Mouse (Mus musculus) forebrain, embryonic 15.5 days (tissue): ENCODE measurements at regions not wholly inside any gene's neighbourhood (a gene's known extent, or its start where the extent isn't known, plus 50 kb on each side); places are given as distances from the start of the nearest gene placed in this dataset.

Experiments used
- ATAC-seq: fragments of 200-750 bp; cut with Nextera tagmentation; replicated peaks from 2 replicates; pipeline ENCODE4 v1.8.0; 2017; ENCODE audit warnings: mild to moderate bottlenecking, moderate TSS enrichment, moderate library complexity
- H3K27ac ChIP-seq: fragments of 300-500 bp; sonication (generic); replicated peaks from 2 replicates; pipeline ENCODE4 v1.5.1; 2015; ENCODE audit warnings: mild to moderate bottlenecking, inconsistent platforms
- H3K27me3 ChIP-seq: fragments of 300-500 bp; sonication (generic); 2 replicates; pipeline ENCODE4 v1.6.1; 2015; ENCODE audit warnings: inconsistent platforms
- H3K36me3 ChIP-seq: fragments of 300-500 bp; sonication (generic); 2 replicates; pipeline ENCODE4 v1.6.1; 2015; ENCODE audit warnings: mild to moderate bottlenecking, inconsistent platforms
- H3K4me1 ChIP-seq: fragments of 300-500 bp; sonication (generic); 2 replicates; pipeline ENCODE4 v1.6.1; 2015; ENCODE audit warnings: inconsistent platforms
- H3K4me2 ChIP-seq: fragments of 300-500 bp; sonication (generic); replicated peaks from 2 replicates; pipeline ENCODE4 v1.6.1; 2015; ENCODE audit warnings: mild to moderate bottlenecking, inconsistent platforms
- H3K4me3 ChIP-seq: fragments of 300-500 bp; sonication (generic); 2 replicates; pipeline ENCODE4 v1.5.1; 2015; ENCODE audit warnings: mild to moderate bottlenecking, inconsistent platforms
- H3K9ac ChIP-seq: fragments of 300-500 bp; sonication (generic); replicated peaks from 2 replicates; pipeline ENCODE4 v1.6.1; 2015; ENCODE audit warnings: mild to moderate bottlenecking, inconsistent platforms
- H3K9me3 ChIP-seq: fragments of 300-500 bp; sonication (generic); 2 replicates; pipeline ENCODE4 v1.6.1; 2016; ENCODE audit warnings: inconsistent platforms
- WGBS: fragments of 180-500 bp; shearing (Covaris S2); methylation state at CpG from one replicate; pipeline ENCODE4 v1.1.7; 2015; ENCODE audit warnings: mixed read lengths; 5-methylcytosine and 5-hydroxymethylcytosine counted together

DNA sequence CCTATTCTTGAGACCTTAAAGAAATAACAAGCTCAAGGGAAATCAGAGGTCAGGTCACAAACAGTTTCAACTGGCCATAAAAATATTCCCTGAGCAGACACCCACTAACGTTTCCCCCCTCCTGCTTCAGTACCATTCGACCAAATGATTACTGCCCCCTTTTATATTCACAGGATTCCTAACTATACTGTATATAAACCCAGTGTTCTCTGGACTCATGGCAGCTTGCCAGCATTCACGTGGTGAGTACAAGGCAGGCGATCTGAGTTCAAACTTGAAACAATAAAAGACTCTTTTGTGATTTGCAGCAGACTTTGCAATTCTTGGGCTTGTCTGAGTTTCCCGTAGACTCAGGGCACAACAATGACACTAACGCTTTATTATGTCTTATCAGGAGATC is 989.0 kb upstream of the H2afb3 start:
- ATAC-seq, result no peak
- WGBS, result 41% methylated on average over 6 of the region's 6 CpGs
- H3K36me3 ChIP-seq, result no peaks in the 10 kb centered on the region

DNA sequence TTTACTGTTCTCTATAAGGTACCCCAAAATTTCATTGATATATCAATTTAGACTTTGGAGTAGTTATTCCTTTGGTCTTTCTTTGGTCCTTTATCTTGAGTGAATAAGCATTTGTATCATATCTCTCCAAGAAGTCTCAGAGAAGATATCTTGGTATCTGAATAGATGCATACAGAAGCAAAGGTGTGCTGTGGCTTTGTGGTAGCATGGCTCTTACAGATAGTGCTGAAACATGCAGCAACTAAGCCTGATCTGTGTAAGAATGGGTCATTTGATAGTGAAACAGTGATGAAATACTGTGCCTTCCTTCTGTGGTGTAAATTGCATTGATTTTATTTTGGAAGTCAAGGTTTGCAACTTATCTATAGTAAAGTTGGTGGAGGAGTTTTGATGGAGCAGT is 978.3 kb upstream of the H2afb3 start:
- Histone ChIP-seq H3K9ac (no peak overlapping the region), H3K4me3 (no peak overlapping the region), H3K36me3 (no peaks in the 10 kb centered on the region), H3K4me1 (no peaks in the 10 kb centered on the region), H3K4me2 (no peak overlapping the region), H3K9me3 (no peaks in the 10 kb centered on the region), H3K27ac (no peak overlapping the region), H3K27me3 (no peaks in the 10 kb centered on the region)
- no peak for ATAC-seq

More for the DNA sequence above, 989.0 kb upstream of the H2afb3 start:
- Histone ChIP-seq H3K9ac (no peak overlapping the region), H3K27ac (no peak overlapping the region), H3K4me1 (no peaks in the 10 kb centered on the region), H3K9me3 (no peaks in the 10 kb centered on the region), H3K4me2 (no peak overlapping the region), H3K4me3 (no peak overlapping the region), H3K27me3 (no peaks in the 10 kb centered on the region)

DNA sequence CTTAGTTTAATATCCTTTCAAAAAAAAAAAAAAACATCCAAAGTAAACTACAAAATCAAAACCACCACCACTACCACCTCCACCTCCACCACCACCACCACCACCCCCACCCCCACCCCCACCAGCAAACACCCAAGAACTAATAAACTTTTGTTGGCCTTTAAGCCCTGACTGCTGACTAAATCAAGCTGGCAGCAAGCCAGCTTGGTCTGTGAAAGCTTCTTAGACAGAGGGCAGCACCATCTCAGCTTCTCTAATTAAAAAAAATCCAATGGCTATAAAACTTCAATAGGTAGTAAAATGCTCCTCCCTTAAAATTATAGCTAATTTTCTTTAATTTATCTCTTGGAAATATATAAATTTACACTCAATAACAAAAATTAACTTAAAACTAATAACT is 957.2 kb upstream of the H2afb3 start:
- no peak overlapping the region for H3K4me2 ChIP-seq
- no peak overlapping the region for H3K27ac ChIP-seq
- no peaks in the 10 kb centered on the region for H3K27me3 ChIP-seq
- H3K4me3 ChIP-seq, result no peak overlapping the region
- no peak for ATAC-seq
- H3K4me1 ChIP-seq, result no peaks in the 10 kb centered on the region
- H3K9ac ChIP-seq, result no peak overlapping the region
- H3K9me3 ChIP-seq, result no peaks in the 10 kb centered on the region
- no peaks in the 10 kb centered on the region for H3K36me3 ChIP-seq

DNA sequence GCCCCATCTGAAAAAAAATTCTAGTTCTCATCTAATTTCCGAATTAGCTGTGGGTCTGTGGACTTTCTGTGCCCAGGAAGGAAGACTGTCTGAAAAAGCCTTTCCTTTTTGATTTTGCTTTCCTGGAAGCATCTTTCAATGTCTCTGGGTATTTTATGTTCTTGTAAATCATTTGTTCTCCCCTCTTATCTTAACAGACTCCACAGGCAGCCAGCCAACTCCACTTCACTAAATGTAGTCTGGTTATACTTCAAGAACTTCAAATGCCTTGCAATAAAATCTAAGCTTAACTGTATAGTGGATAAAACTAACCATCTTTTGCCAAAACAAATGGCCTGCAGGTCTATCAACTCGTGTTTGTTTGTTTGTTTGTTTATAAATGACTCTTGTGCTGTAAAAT is 956.7 kb upstream of the H2afb3 start:
- H3K27me3 ChIP-seq, result no peaks in the 10 kb centered on the region
- no peak overlapping the region for H3K27ac ChIP-seq
- no peak overlapping the region for H3K4me3 ChIP-seq
- no peak overlapping the region for H3K9ac ChIP-seq
- ATAC-seq, result no peak
- H3K4me2 ChIP-seq, result no peak overlapping the region
- 48% methylated on average over 2 of the region's 2 CpGs for WGBS
- no peaks in the 10 kb centered on the region for H3K9me3 ChIP-seq
- no peaks in the 10 kb centered on the region for H3K4me1 ChIP-seq
- H3K36me3 ChIP-seq, result no peaks in the 10 kb centered on the region

DNA sequence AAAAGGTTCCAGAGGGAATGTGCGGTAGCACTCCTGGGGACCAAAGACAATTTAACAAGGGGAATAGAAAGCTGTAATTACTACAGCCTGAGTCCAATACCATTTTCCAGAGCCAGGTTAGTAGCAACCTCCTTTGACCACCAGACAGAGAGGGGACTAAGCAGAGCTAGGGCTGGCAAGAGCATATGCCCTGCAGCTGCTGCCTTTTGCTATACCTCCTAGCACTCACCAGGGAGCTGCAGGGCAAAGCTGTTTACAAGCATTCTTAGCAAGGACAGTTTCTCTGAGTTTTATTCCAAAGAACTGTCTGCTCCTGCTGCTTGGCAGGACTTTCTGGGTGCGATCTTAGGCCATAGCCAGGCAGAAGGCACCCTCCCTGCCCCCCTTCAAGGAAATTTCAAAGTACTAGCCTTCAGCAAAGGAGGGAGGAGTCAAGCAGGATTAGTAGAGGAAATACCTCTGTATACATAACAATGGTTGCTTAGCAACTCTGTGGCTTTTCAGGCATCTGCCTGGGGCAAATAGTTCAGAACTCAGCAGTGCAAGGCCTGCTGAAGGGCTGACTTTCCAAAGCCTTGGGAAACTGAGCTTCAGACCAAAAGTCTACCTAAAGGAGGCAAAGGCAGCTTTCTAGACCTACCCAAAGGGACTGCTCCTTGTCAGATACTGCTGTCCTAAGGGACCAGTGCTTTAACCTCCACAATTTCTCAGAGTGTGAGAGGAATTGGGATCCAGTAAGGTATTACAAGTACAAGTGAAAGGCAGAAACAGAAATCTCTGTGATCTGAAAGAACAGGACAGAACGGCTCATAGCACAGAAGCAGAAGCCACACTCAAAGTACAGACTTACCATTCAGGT is 919.5 kb upstream of the H2afb3 start:
- Histone ChIP-seq H3K9ac (no peak overlapping the region), H3K4me2 (no peak overlapping the region), H3K9me3 (no peaks in the 10 kb centered on the region), H3K27ac (no peak overlapping the region), H3K4me1 (peaks cover 5% of the 10 kb centered on the region; the same call in 1 of the 2 replicates), H3K4me3 (no peak overlapping the region), H3K36me3 (no peaks in the 10 kb centered on the region), H3K27me3 (no peaks in the 10 kb centered on the region)
- peak; percentile 63 for ATAC-seq
- WGBS, result 26% methylated on average over 3 of the region's 3 CpGs
